Mouse (Mus musculus) left cerebral cortex, postnatal 10 days (tissue): ENCODE data around the gene Rpl36al. TPM values are rescaled to one million over a fixed set of nuclear protein-coding genes. Genes with fewer than 3 reads are reported as not detected.

Source experiments
- DNase-seq, 2 experiments: peaks; one replicate each; pipeline ENCODE4 v3.0.0; 2021 to 2022; ENCODE audit warnings: low spot score in 2 of 2, mixed read lengths in 1 of 2; ENCODE audit errors: extremely low spot score in 1 of 2
- intact Hi-C: fragments of 180-260 bp; cut with DNase I; formaldehyde crosslinking; loops from one replicate; pipeline ENCODE4 v1.15.1; 2025
- total RNA-seq, 2 experiments: library from RNA; stranded (reverse); gene quantifications; 2 replicates each; pipeline ENCODE4 v1.2.3; 2021

Gene Rpl36al
- total RNA-seq, 2 experiments from 2014 or later = 205 to 218 TPM

- DNase-seq = peak in 1 of 2 experiments; percentile 79
- intact Hi-C loops = loop anchor here (5.0 to 10.0 kb wide), 2 partner anchors 100 to 387 kb away; partner anchors contain the start of genes Klhdc2 and Vcpkmt
Observed at GRCm38 (mm10) chr12:69197378-69198163, 13.7 kb upstream of the Rpl36al start.

DNA sequence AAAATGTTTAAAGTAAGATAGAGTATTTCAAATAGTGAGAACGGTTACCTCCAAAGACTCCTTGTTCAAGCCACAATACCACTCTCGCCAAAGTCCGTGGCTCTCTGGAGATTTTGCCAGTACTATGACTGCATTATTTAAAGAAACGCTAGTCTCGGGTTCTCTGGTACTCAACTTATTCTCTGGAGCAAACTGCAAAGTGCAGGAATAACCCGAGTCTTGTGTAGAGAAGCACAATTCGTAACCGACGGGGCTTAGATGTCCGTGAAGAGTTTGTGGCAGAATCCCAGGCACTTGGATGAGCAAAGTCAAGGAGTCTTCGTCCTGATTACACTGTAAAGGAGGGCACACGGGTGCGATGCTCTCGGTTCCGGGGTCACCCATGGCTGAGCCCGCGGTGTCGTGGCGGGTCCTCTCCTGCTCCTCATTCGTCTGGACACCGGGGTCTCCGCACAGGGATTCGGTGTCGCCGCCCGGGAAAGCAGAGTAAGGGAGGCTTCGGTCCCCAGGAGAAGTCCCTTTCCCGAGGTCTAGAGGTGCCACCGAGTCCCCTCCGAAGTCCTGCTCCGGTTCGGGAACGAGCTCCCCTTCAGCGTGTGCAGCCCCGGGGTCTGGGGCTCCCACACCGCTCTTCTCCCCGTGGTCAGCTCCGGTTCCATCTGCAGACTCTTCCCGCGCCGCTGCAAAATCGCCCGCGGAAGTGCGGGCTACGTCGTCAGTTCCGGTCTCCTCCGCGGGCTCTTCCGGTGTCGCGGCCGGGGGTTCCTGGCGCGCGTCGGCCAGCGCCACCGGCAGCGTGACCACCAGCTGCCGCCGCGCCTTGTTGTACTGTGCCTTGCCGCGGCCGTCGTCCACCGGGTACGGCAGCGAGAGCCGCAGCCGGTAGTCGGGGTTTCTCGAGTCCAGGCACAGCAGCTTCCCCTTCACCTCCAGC lies 12.8 kb upstream of the Rpl36al start, which contains the start of gene Gm49383:
Gene Gm49383, minus strand, starts transcription at position 661 of the 934 bp plus-strand sequence.
- intact Hi-C loops = loop anchor here (5.0 to 10.0 kb wide), 2 partner anchors 101 to 388 kb away; partner anchors contain the start of genes Klhdc2 and Vcpkmt
- peak; percentile 59 to 83 for DNase-seq

DNA sequence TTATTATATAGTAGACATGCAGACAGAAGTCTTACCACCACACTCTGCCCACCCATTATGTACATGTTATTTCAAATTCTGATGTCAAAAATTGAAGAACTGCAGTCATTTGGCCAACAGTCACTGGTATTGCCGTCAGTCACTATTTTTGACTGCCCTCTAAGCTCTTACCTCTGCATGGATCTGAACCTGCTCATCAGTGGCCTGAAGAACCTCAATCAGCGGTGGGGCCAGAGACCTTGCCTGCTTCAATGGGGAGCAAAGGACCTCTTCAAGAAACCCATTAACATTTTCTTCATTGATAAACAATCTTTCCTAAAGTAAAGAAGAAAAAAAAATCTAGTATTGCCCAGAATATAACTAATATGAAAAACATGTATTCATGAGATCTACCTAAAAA lies 8.8 kb upstream of the Rpl36al start:
- DNase-seq = no peak
- intact Hi-C loops = loop anchor here (10.0 kb wide), 1 partner anchor 392 kb away; the partner anchor contains the start of gene Vcpkmt

DNA sequence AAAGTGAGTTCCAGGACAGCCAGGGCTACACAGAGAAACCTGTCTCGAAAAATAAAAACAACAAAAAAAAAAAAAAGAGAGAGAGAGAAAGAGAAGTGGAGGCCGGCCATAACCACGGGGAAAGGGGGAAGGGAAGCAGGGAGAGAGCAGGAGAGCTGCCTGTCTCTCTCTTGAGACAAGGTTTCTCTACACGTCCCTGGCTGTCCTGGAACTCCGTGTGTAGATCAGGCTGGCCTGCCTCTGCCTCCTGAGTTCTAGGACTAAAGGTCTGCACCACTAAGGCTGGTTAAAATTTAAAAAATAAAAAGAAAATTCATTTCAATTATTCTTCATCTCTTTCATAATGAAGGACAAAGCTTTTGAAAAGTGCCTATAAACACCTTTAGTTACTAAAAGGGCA lies 7.5 kb upstream of the Rpl36al start:
- intact Hi-C loops = loop anchor here (10.0 kb wide), 1 partner anchor 393 kb away; the partner anchor contains the start of gene Vcpkmt
- no peak for DNase-seq

GRCm38 (mm10) chr12:69190522-69190921 lies 6.6 kb upstream of the Rpl36al start:
- intact Hi-C loops = loop anchor here (10.0 kb wide), 1 partner anchor 394 kb away; the partner anchor contains the start of gene Vcpkmt
- DNase-seq = no peak

DNA sequence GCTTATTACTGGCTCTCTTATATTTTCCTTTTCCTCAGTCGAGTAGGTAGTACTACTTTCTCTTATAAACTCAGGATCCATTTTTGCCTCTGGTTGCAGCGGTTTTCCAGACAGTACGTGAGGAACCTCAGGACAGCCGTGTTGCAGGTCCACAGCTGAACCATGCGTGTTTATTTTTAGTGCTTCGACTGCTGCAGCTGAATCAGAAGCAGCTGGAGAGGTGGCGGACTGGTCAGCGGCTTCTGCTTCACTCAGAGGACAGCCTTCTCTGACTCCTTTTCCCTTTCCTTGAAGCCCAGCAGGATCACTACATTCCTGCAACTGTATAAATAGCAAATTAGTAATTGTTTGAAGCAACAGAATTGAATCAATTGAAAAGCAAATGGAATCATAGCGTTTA lies 6.2 kb upstream of the Rpl36al start:
- intact Hi-C loops = loop anchor here (10.0 kb wide), 1 partner anchor 395 kb away; the partner anchor contains the start of gene Vcpkmt

DNA sequence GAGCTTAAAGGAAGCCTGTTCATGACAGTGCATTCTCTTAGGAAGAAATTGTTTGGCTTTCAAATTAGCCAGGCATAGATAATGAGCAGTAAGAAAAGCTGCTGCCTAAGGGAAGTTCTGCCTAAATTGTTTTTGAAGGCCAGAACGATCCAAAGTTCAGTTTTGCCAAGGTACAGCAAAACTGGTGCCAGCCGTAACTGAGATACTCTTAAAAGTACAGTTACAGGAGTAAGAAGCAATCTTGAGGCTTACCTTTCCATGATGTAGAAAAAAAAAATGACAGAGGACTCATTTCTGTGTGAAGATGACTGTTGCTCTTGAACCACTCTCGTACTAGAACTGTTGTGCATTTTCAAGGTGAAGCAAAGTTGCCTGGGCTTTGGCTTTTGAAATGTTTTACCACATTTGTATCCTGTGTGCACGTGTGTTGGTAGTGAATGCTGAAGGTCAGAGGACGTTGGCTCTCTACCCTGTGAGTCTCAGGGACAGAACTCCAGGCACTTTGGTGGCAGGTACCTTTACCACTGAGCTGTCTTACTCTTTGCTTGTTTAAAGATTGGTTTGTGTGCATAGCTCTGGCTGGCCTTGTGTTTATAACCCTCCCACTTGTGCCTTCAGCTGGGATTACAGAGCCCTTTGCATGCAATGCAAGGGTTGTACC lies 3.1 kb upstream of the Rpl36al start:
- no peak for DNase-seq
- intact Hi-C loops = no loop called here

More for the DNA sequence above, 6.2 kb upstream of the Rpl36al start:
- no peak for DNase-seq

DNA sequence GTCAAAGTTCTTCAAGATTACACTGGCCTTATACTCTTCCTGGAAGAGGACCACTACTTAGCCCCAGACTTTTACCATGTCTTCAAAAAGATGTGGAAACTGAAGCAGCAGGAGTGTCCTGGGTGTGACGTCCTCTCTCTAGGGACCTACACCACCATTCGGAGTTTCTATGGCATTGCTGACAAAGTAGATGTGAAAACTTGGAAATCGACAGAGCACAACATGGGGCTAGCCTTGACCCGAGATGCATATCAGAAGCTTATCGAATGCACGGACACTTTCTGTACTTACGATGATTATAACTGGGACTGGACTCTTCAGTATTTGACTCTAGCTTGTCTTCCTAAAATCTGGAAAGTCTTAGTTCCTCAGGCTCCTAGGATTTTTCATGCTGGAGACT lies 1.5 kb upstream of the Rpl36al start:
- DNase-seq = no peak
- intact Hi-C loops = no loop called here

GRCm38 (mm10) chr12:69184342-69185295 lies 736 bp upstream of the Rpl36al start:
- intact Hi-C loops = no loop called here
- peak; percentile 25 to 81 for DNase-seq

- intact Hi-C loops = no loop called here
- no peak for DNase-seq
Observed at GRCm38 (mm10) chr12:69181800-69182199, 2.1 kb downstream of the Rpl36al start.

- DNase-seq = no peak
- intact Hi-C loops = no loop called here
Observed at GRCm38 (mm10) chr12:69179371-69179770, 4.5 kb downstream of the Rpl36al start.

DNA sequence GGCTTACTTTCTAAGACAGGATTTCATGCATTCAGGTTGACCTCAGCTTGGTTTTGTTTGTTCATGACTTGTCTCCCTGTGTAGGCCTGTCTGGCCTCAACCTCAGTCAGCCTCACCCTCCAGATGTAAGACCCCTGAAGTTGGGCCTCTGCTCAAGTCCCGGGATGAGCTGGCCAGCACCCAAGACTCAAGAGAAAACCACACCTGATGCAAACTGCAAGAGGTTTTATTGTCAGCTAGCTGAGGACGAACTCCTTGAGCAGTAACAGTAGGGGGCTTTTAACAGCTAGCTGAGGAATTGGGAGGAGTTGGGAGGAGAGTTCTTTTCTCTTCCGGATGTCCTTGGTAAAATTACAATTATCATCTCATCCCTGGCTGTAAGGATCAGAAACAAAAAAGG lies 6.4 kb downstream of the Rpl36al start:
- DNase-seq = no peak
- intact Hi-C loops = no loop called here

DNA sequence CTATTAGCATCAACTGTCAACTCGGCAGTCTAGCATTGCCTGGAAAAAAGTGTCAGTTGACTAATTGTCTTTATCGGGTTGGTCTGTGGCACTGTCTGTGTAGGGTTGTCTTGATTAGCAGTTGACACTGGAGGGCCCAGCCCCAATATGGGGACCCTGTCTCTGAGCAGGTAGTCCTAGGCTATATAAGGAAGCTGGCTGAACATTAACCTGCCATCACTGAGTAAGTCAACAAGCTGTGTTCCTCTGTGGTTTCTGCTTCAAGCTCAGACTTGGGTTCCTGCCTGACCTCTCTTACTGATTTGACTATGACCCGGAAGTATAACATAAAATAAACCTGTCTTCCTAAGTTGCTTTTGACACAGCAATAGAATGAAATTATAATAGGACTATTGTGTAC lies 7.9 kb downstream of the Rpl36al start:
- intact Hi-C loops = no loop called here
- DNase-seq = no peak

DNA sequence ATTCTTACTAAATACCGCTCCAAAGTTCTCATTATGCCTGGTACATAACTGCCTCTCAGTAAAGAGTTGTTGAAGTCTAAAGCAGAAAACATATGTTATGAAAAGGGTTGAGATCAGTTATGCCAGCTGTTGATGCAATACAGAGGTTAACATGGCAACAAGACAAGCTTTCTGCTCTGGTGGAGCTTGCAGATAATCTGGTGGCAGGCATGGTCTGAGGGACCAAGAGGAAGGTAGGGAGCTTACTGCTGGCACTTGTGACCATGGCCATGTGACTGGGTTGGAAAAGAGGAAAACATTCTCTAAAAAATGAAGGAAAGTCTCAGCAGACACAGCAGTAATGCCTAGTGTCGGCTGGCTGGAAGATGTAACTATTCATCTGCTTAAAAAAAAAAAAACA lies 12.6 kb downstream of the Rpl36al start:
- intact Hi-C loops = no loop called here
- DNase-seq = no peak

- DNase-seq = peak; percentile 70 to 85
- intact Hi-C loops = no loop called here
Observed at GRCm38 (mm10) chr12:69168461-69169106, 15.3 kb downstream of the Rpl36al start, which contains the start of gene Lrr1. Lrr1 (plus strand) TSS chr12:69168814.

GRCm38 (mm10) chr12:69167656-69168460 lies 16.0 kb downstream of the Rpl36al start:
- DNase-seq = no peak
- intact Hi-C loops = no loop called here
